Mouse (Mus musculus): ENCODE measurements around the gene Enpp6.
A peak's percentile ranks its signal among the peaks of the same experiment; 100 is the strongest.

The Enpp6 gene

GRCm38 (mm10) chr8:46986386-46987140, at the start of gene Enpp6:
Enpp6 (plus strand) TSS chr8:46986887.
- no peak for DNase-seq (ENCODE audit: extremely low spot score)

- DNase-seq (ENCODE audit: extremely low spot score) = no peak
Observed at GRCm38 (mm10) chr8:46938218-46938617, 48.5 kb upstream of the Enpp6 start.

- DNase-seq (ENCODE audit: extremely low spot score) = no peak
Observed at GRCm38 (mm10) chr8:46941295-46941694, 45.4 kb upstream of the Enpp6 start.

- DNase-seq (ENCODE audit: extremely low spot score) = no peak
Observed at GRCm38 (mm10) chr8:46941731-46942650, 44.7 kb upstream of the Enpp6 start.

GRCm38 (mm10) chr8:46942651-46943024, 44.0 kb upstream of the Enpp6 start:
- DNase-seq (ENCODE audit: extremely low spot score) = no peak

- DNase-seq (ENCODE audit: extremely low spot score) = no peak
Observed at GRCm38 (mm10) chr8:46943337-46943736, 43.4 kb upstream of the Enpp6 start.

- no peak for DNase-seq (ENCODE audit: extremely low spot score)
Observed at GRCm38 (mm10) chr8:46946181-46946580, 40.5 kb upstream of the Enpp6 start.

- no peak for DNase-seq (ENCODE audit: extremely low spot score)
Observed at GRCm38 (mm10) chr8:46948091-46948757, 38.5 kb upstream of the Enpp6 start.

GRCm38 (mm10) chr8:46953472-46953871, 33.2 kb upstream of the Enpp6 start:
- DNase-seq (ENCODE audit: extremely low spot score) = peak; percentile 73

GRCm38 (mm10) chr8:46962630-46963427, 23.9 kb upstream of the Enpp6 start:
- no peak for DNase-seq (ENCODE audit: extremely low spot score)

- DNase-seq (ENCODE audit: extremely low spot score) = no peak
Observed at GRCm38 (mm10) chr8:46963619-46964145, 23.0 kb upstream of the Enpp6 start.

- DNase-seq (ENCODE audit: extremely low spot score) = no peak
Observed at GRCm38 (mm10) chr8:46965812-46966211, 20.9 kb upstream of the Enpp6 start.

GRCm38 (mm10) chr8:46968721-46969120, 18.0 kb upstream of the Enpp6 start:
- DNase-seq (ENCODE audit: extremely low spot score) = no peak

- DNase-seq (ENCODE audit: extremely low spot score) = no peak
Observed at GRCm38 (mm10) chr8:46969386-46969785, 17.3 kb upstream of the Enpp6 start.

- no peak for DNase-seq (ENCODE audit: extremely low spot score)
Observed at GRCm38 (mm10) chr8:46977376-46977775, 9.3 kb upstream of the Enpp6 start.

- no peak for DNase-seq (ENCODE audit: extremely low spot score)
Observed at GRCm38 (mm10) chr8:46982166-46982565, 4.5 kb upstream of the Enpp6 start.

GRCm38 (mm10) chr8:46982770-46983169, 3.9 kb upstream of the Enpp6 start:
- no peak for DNase-seq (ENCODE audit: extremely low spot score)

GRCm38 (mm10) chr8:46984647-46985046, 2.0 kb upstream of the Enpp6 start:
- no peak for DNase-seq (ENCODE audit: extremely low spot score)

- no peak for DNase-seq (ENCODE audit: extremely low spot score)
Observed at GRCm38 (mm10) chr8:46988366-46988765, 1.7 kb downstream of the Enpp6 start.

GRCm38 (mm10) chr8:46991081-46991480, 4.4 kb downstream of the Enpp6 start:
- DNase-seq (ENCODE audit: extremely low spot score) = no peak

- no peak for DNase-seq (ENCODE audit: extremely low spot score)
Observed at GRCm38 (mm10) chr8:46992579-46992978, 5.9 kb downstream of the Enpp6 start.
